Mouse (Mus musculus): ENCODE measurements around the gene Stc2.
A peak's percentile ranks its signal among the peaks of the same experiment; 100 is the strongest.

Stc2 gene

DNA sequence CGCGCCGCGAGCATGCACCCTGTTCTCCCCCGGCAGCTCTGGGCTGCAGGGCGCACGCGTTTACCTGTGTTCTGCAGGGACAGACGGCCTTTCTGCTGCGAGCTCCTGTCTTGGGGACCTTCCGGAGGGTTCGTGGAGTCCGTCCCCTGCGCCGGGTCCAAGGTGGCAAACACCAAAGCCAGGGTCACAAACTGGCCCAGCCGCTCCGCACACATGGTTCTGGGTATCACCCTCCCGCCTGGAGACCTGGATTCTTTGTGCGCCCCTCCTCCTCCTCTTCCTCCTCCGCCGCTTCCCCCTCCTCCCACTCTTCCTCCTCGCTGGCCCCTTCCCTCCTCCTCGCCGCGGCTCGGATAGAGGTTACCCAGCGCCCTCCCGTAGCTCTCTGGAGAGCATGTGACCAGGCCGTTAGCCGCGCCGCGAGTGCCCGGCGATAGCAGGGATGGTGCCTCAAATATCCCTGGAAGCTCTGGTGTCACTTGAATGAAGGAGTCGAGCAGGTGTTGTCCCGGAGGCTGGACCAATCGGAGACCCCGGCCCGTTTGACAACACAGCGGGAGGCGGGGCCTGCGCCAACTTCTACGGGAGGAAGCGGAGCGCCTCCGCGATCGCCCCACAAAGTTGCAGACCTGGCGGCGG is at the start of gene Stc2:
Stc2 (minus strand) TSS at position 427 of the 639 bp plus-strand sequence.
- DNase-seq (ENCODE audit: low read depth) = peak; percentile 2

- DNase-seq (ENCODE audit: low read depth) = no peak
Observed at GRCm38 (mm10) chr11:31417071-31417470, 47.2 kb upstream of the Stc2 start.

DNA sequence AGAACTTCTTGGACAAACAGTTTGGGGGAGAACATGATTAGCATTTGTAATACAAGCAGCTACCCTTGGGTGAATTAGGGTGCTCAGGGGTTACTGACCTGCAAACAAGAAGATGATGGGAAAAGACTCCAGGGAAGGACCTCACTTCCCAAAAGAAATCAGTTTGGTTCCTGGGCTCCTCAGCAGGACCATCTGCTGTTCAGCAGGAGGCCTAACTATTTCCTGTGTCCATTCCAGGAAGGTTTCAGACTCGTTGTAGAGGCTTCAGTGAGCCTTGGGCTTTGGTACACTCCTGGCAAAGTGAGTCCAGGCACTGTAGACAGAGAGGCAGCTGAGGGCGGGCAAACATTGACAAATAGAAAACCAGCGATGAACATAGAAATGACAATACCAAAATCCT is 42.5 kb upstream of the Stc2 start:
- no peak for DNase-seq (ENCODE audit: low read depth)

DNA sequence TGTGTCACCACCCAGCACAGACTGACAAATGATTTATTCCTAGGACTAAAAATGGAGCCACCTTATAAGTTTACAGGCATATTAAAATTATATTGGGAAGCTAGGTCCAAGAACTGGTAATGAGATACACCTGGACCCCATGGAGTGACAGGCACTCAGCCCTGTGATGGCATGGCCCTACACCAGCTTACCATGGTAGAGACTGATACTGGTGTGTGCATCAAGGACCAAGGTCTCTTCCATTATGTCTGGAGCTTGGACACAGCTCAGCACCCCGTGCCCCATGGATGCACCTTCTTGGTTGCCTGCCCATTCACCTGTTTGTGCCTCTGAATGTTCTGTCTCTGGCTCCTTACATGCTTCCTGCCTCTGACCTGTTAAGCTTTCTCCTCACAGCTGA is 36.9 kb upstream of the Stc2 start:
- DNase-seq (ENCODE audit: low read depth) = no peak

GRCm38 (mm10) chr11:31403080-31403479 is 33.2 kb upstream of the Stc2 start:
- no peak for DNase-seq (ENCODE audit: low read depth)

GRCm38 (mm10) chr11:31398604-31399003 is 28.7 kb upstream of the Stc2 start:
- no peak for DNase-seq (ENCODE audit: low read depth)

- no peak for DNase-seq (ENCODE audit: low read depth)
Observed at GRCm38 (mm10) chr11:31396638-31397417, 27.0 kb upstream of the Stc2 start.

DNA sequence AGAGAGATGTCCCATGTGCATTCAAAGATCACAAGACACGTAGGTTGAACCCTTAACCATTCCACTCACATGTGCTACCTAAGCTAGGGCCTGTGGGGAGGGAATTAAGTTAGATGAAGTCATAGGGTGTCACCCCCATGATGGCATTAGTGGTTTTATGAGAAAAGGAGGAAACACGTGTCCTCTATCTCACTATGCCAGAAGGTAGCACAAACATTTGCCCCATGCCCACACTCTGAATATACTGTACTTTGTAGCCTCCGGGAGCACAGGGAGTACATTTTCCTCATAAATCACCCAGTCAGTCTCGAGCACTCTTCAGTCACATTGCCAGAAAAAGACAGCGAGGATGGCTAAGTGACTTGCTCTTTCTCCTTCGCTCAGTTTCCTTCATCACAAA is 24.2 kb upstream of the Stc2 start:
- no peak for DNase-seq (ENCODE audit: low read depth)

GRCm38 (mm10) chr11:31392340-31392739 is 22.5 kb upstream of the Stc2 start:
- no peak for DNase-seq (ENCODE audit: low read depth)

GRCm38 (mm10) chr11:31388890-31389289 is 19.0 kb upstream of the Stc2 start:
- DNase-seq (ENCODE audit: low read depth) = no peak

DNA sequence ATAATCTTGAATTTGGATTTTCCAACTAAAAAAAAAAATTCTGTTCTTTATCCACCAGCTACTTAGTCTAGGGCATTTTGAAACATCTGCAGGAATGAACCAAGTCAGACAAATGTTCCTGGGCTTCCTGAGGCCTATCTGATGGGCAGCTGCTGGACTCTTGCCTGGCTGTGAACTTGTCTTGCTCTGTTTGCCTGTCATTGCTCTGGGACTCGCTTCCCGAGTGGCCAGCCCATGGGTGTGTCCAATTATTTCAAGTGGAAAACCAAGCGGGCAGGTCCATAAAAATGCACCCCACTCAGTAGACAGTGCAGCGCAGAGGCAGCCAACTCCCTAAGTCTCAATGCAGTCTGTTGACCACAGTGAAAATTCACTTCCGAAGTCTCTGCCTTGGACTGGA is 17.7 kb upstream of the Stc2 start:
- no peak for DNase-seq (ENCODE audit: low read depth)

DNA sequence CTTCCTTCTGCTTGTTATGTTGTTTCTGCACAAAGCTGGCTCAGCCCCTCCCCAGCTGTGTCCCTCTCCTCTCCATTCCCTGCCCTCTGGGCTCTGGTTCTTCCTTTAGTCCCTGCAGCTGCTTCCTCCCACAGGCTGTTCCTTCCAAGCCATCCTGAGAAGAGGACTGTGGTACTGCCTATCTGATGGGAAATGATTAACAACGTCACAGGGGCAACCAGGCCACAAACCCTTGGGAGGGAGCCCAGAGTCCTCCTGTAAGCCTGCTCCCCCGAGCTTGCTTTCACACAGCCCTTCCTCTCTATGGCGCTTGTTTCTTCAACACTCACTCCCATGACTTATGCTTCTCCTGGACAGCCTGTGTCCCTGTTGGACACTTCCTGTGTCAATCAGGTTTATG is 16.7 kb upstream of the Stc2 start:
- DNase-seq (ENCODE audit: low read depth) = no peak

- no peak for DNase-seq (ENCODE audit: low read depth)
Observed at GRCm38 (mm10) chr11:31383968-31384367, 14.1 kb upstream of the Stc2 start.

DNA sequence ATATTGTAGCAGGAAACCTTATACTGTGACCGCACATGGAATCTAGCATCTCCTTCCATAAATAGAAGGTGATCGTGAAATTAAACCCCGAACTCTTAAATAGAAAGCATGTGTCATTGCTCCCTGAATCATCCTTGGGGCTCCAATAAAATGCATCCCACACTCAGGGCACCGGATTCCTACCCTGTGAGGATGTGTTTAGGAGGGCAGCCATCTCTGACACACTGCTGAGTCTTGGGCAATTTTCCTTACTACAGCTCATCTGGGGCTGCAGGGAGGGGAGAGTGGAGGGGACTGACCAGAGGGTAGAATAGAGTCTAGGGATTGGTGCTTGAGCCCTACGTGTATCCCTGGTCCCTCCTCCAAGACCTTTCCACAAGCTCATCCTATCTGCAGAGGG is 12.3 kb upstream of the Stc2 start:
- no peak for DNase-seq (ENCODE audit: low read depth)

DNA sequence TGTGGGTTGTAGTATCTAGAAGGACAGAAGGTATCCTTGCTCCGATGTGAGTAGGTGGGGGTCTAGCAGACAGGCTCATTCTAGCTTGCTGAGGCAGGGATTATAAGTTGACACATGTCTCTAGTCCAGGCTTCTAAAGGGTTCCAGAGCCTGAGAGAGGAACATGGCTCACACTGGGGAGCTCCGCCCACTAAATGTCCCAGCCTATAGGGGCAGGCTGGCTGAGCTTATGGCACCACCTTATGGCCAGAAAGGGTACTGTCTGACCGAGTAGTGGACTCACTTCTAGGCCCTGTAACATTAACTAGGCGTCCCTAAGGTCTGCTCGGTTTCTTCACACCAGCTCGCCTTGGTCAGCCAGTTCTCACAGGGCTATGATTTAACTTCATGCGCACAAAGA is 3.6 kb upstream of the Stc2 start:
- peak; percentile 10 for DNase-seq (ENCODE audit: low read depth)

DNA sequence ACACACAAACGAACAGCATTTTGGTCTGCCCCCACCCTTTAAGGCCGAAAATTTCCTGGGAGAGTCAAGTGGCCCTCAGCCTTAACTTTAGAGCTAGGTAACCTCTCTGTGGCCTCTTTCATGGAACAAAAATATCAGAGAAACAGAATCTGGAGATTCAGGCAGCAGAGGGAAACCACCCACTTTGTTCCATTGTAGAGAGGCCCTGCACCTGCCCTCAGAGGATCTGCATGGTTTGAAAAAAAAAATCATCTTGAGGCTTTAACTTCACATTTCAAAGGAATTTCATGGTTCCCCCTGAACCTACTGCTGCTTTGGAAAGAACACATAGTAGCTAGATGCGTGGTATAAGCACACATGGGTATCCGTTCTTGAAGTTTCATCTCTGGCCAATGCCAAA is 2.3 kb upstream of the Stc2 start:
- DNase-seq (ENCODE audit: low read depth) = no peak

GRCm38 (mm10) chr11:31371256-31371838 is 1.5 kb upstream of the Stc2 start:
- DNase-seq (ENCODE audit: low read depth) = no peak

- no peak for DNase-seq (ENCODE audit: low read depth)
Observed at GRCm38 (mm10) chr11:31370436-31371230, 759 bp upstream of the Stc2 start.

- no peak for DNase-seq (ENCODE audit: low read depth)
Observed at GRCm38 (mm10) chr11:31368965-31369647, 768 bp downstream of the Stc2 start.

DNA sequence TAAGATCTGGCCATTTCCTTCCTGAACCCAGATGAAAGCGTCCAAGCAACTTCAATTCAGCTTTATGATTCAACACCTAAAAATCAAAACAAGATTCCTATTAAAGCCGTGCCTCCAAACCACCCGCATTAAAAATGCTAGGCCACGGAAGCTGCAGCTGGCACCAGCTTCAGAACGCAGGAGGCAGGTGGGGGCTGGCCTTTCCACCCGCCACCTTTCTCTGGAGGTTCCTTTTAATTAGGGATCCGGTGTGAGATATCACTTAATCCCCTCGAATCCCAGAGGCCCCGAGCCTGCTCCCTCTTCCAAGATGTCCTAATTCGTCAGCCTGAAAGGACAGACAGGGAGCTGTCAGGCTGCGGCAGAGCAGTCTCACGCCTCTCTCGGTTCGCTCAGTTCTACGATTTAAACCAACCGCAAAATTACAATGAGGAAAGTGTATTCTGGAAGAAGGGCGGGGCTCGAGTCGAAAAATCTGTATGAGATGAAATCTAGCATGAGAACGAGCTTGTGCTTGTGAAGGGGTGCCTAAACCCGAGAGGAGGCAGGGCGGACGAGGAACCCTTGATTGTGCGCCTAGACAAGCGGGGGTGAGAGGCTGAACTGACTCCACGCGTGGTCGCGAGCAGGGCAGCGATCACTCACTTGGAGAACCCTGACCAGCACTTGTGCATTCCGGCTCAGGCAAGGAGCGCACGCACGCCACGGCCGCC is 1.5 kb downstream of the Stc2 start:
- DNase-seq (ENCODE audit: low read depth) = no peak

DNA sequence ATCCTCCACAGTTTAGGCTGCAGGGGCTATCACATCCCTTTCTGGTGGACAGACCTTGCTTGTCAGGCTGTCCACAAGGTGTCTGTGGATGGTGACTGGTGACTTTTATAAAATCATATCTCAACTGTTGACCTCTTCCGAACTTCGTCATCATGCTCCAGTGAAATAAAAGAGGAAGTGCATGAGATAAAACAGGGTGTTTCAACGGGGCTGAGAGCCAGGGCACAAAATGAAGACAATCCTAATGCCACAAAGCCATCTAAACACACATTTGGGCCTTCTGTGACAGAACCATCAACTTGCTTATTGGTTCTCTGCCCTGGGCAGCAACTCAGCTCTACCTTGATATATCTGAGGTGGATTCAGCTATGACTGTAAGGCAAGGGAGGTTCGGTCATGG is 3.0 kb downstream of the Stc2 start:
- no peak for DNase-seq (ENCODE audit: low read depth)

All from naive thymus-derived CD4-positive, alpha-beta T cell, adult 2 months (primary cell).